Mouse (Mus musculus) bone marrow, adult 2 months (tissue): ENCODE measurements around the gene Trim5.
"Not testable (repeated sequence)": the region's sequence is repeated elsewhere in the genome, so short reads cannot be mapped to it uniquely, and the experiment has no call there.

Experiments
- CTCF ChIP-seq: fragments of 200-500 bp; IDR thresholded peaks from 2 replicates; pipeline ENCODE4 v1.5.1; 2011; ENCODE audit warnings: low read length, control low read depth; ENCODE audit not compliant: control insufficient read depth, insufficient read depth
- POLR2A ChIP-seq: fragments of 200-500 bp; IDR thresholded peaks from 2 replicates; pipeline ENCODE4 v1.6.1; 2011; ENCODE audit warnings: low read depth, mild to moderate bottlenecking, control low read depth, low read length, borderline replicate concordance; ENCODE audit not compliant: control insufficient read depth

GRCm38 (mm10) chr7:104287576-104288443 lies at the start of gene Trim5:
- not testable (repeated sequence) for TF ChIP-seq POLR2A, CTCF
